ENCODE assay signal across 12 mouse cellular contexts in genomic region chr11:75558101-75558500, GRCm38 (mm10). TPM values are rescaled to one million over a fixed set of nuclear protein-coding genes. Genes with fewer than 3 reads are reported as not detected.
A peak's percentile ranks its signal among the peaks of the same experiment; 100 is the strongest.
DNase-seq lines count a peak whose midpoint lies in the region; ATAC-seq and TF ChIP-seq lines count a peak whose summit lies in the region.
"Had no signal": no experiment of that assay in that cellular context is flagged by ENCODE, and none has a peak within 500 bp of the region (broad histone marks: within the 10 kb centered on the region; RNA-seq: fewer than 3 reads in every experiment).

No protein-coding gene starts in this region.

- no peak for TF ChIP-seq EP300 in MEL (IDR thresholded peaks at IDR 0.05; ENCODE audit: low read depth in 1 of 2, low read length in 2 of 2)

- no peak overlapping the region for H3K9ac ChIP-seq in MEL (ENCODE audit: control insufficient read depth, low read depth, low read length, poor library complexity, severe bottlenecking)
- H3K9ac ChIP-seq: liver, embryonic 15.5 days; midbrain, embryonic 12.5 days had no signal

- no peaks in the 10 kb centered on the region for H3K27me3 ChIP-seq in MEL (ENCODE audit: control insufficient read depth in 1 of 2, insufficient read depth in 2 of 2, low read length in 2 of 2)
- no peaks in the 10 kb centered on the region for H3K27me3 ChIP-seq in splenic B cell, adult 2 months (ENCODE audit: control insufficient read depth, insufficient read depth, low read length, poor library complexity, severe bottlenecking)
- H3K27me3 ChIP-seq: liver, embryonic 15.5 days; midbrain, embryonic 12.5 days had no signal

- no peaks in the 10 kb centered on the region for H3K36me3 ChIP-seq in MEL (ENCODE audit: control insufficient read depth in 1 of 2, insufficient read depth in 2 of 2, low read length in 2 of 2)
- peaks cover 7% of the 10 kb centered on the region for H3K36me3 ChIP-seq in splenic B cell, adult 2 months (ENCODE audit: control insufficient read depth, insufficient read depth, low read length, poor library complexity, severe bottlenecking)
- H3K36me3 ChIP-seq: liver, embryonic 15.5 days had no signal

- H3K79me2 ChIP-seq in MEL (ENCODE audit: control insufficient read depth, insufficient read depth, low read length, poor library complexity) = no peaks in the 10 kb centered on the region

- DNase-seq in cerebellum, adult 9-10 months = peak; percentile 51
- DNase-seq in lung, adult 2 months = no peak
- no peak for DNase-seq in lung, postnatal 10 days
- DNase-seq in MEL (ENCODE audit: low read depth, low spot score) = peak; percentile 56
- DNase-seq in splenic B cell, adult 2 months (ENCODE audit: low read depth, low spot score) = peak; percentile 65
- no peak for DNase-seq in c-Kit-positive CD71-positive TER-119-positive erythroid progenitor cells, embryonic 14.5 days (ENCODE audit: low spot score)
- no peak for DNase-seq in heart, postnatal 4 days

- no peak overlapping the region for H3K27ac ChIP-seq in MEL (ENCODE audit: control insufficient read depth, low read depth, low read length)
- H3K27ac ChIP-seq: liver, embryonic 15.5 days; midbrain, embryonic 12.5 days had no signal

- ATAC-seq in cerebellum, adult (ENCODE audit: insufficient number of reproducible peaks, low FRiP score, low TSS enrichment) = no peak
- ATAC-seq: forebrain, embryonic 14.5 days; hindbrain, embryonic 16.5 days had no signal

- peak; percentile 21 for TF ChIP-seq RAD21 in MEL (IDR thresholded peaks at IDR 0.05; ENCODE audit: low read depth, low read length)

- H3K4me3 ChIP-seq in lung, adult 2 months (replicated peaks; ENCODE audit: extremely low read depth, low read depth, low read length) = no peak overlapping the region
- no peak overlapping the region for H3K4me3 ChIP-seq in MEL (ENCODE audit: control insufficient read depth in 1 of 2, insufficient read depth in 1 of 2, low read depth in 2 of 2, low read length in 2 of 2)
- H3K4me3 ChIP-seq: liver, embryonic 15.5 days; midbrain, embryonic 12.5 days had no signal

- H3K9me3 ChIP-seq in MEL (replicated peaks; ENCODE audit: insufficient read depth, low read length) = no peaks in the 10 kb centered on the region
- H3K9me3 ChIP-seq: liver, embryonic 15.5 days; midbrain, embryonic 12.5 days had no signal

- TF ChIP-seq CTCF in lung, adult 2 months (IDR thresholded peaks at IDR 0.05; ENCODE audit: insufficient read depth, low read length) = peak; percentile 24; the same call in 1 of the 2 replicates
- TF ChIP-seq CTCF in MEL (IDR thresholded peaks at IDR 0.05 in 2 of 3, conservative IDR thresholded peaks at IDR 0.05 in 1 of 3; ENCODE audit: control insufficient read depth in 1 of 3, insufficient read depth in 1 of 3, low read depth in 2 of 3, low read length in 3 of 3, poor library complexity in 1 of 3, severe bottlenecking in 1 of 3) = peak; percentile 51 to 62 (median 56)

- no peak for TF ChIP-seq POLR2A in lung, adult 2 months (IDR thresholded peaks at IDR 0.05; ENCODE audit: borderline replicate concordance, extremely low read depth, low read depth, low read length)
- TF ChIP-seq POLR2A in MEL (IDR thresholded peaks at IDR 0.05; ENCODE audit: control insufficient read depth in 1 of 2, insufficient read depth in 1 of 2, low read depth in 1 of 2, low read length in 2 of 2, poor library complexity in 1 of 2) = no peak

- no peaks in the 10 kb centered on the region for H3K4me1 ChIP-seq in lung, adult 2 months (ENCODE audit: control insufficient read depth, insufficient read depth, low read length)
- no peaks in the 10 kb centered on the region for H3K4me1 ChIP-seq in MEL (ENCODE audit: control insufficient read depth in 1 of 2, insufficient read depth in 2 of 2, low read length in 2 of 2)
- H3K4me1 ChIP-seq: midbrain, embryonic 12.5 days had no signal

- 81% methylated on average over 1 of the region's 1 CpGs for WGBS in lung, adult 2 months

TF ChIP-seq in MEL, 35 proteins besides CTCF, POLR2A, EP300 and RAD21:
- no peak for TF ChIP-seq JUND (IDR thresholded peaks at IDR 0.05; ENCODE audit: low read depth, low read length)
- TF ChIP-seq NELFE (IDR thresholded peaks at IDR 0.05; ENCODE audit: low read depth, low read length) = no peak
- no peak for TF ChIP-seq GATA1 (IDR thresholded peaks at IDR 0.05; ENCODE audit: low read depth, low read length)
- TF ChIP-seq SMC3 (IDR thresholded peaks at IDR 0.05; ENCODE audit: low read depth, low read length) = peak; percentile 11; the same call in 1 of the 2 replicates
- no peak for TF ChIP-seq USF1 (IDR thresholded peaks at IDR 0.05; ENCODE audit: low read depth, low read length)

RNA-seq across cellular contexts. Expression of gene Slc43a2, which starts 26.6 kb away (rescaled TPM):
- 68.2 and 78.7 TPM in 2 replicates for polyA plus RNA-seq in lung, adult 2 months (2012; rRNA removed)
- 4.9 and 5.9 TPM in 2 replicates for total RNA-seq in MEL (2012; rRNA removed)
- polyA plus RNA-seq in MEL (2012; ENCODE audit: insufficient read depth in 1 of 2, insufficient read length in 2 of 2, low read depth in 1 of 2, low replicate concordance in 2 of 2, missing spikeins in 1 of 2) = 1 to 10 TPM in 1 of 2 experiments, not detected in 1; 8.4 TPM
- total RNA-seq in heart, postnatal 4 days (2021) = 10 to 100 TPM in 1 of 2 experiments, 1 to 10 TPM in 1; 8.9 to 10.5 TPM

RNA-seq across cellular contexts. Expression of gene Pitpna, which starts 29.8 kb away (rescaled TPM):
- polyA plus RNA-seq in lung, adult 2 months (2012; rRNA removed) = 56.1 and 70.4 TPM in 2 replicates
- total RNA-seq in MEL (2012; rRNA removed) = 67.8 and 73.1 TPM in 2 replicates
- 100 to 1,000 TPM; 194 to 709 TPM for polyA plus RNA-seq in MEL (2012; ENCODE audit: insufficient read depth in 1 of 2, insufficient read length in 2 of 2, low read depth in 1 of 2, low replicate concordance in 2 of 2, missing spikeins in 1 of 2)
- 100 to 1,000 TPM; 150 to 155 TPM for total RNA-seq in heart, postnatal 4 days (2021)

RNA-seq across cellular contexts. Expression of gene Scarf1, which starts 44.8 kb away (rescaled TPM):
- 50.1 and 58.6 TPM in 2 replicates for polyA plus RNA-seq in lung, adult 2 months (2012; rRNA removed)
- total RNA-seq in MEL (2012; rRNA removed) = 0.10 and 0.15 TPM in 2 replicates
- under 1 TPM in 1 of 2 experiments, not detected in 1; 0.28 TPM for polyA plus RNA-seq in MEL (2012; ENCODE audit: insufficient read depth in 1 of 2, insufficient read length in 2 of 2, low read depth in 1 of 2, low replicate concordance in 2 of 2, missing spikeins in 1 of 2)
- total RNA-seq in heart, postnatal 4 days (2021) = 10 to 100 TPM; 14.5 to 15.0 TPM

RNA-seq across cellular contexts. Expression of gene Rilp, which starts 48.2 kb away (rescaled TPM):
- 14.5 and 15.3 TPM in 2 replicates for polyA plus RNA-seq in lung, adult 2 months (2012; rRNA removed)
- total RNA-seq in MEL (2012; rRNA removed) = 0.16 and 0.19 TPM in 2 replicates
- under 1 TPM in 1 of 2 experiments, not detected in 1; 0.65 TPM for polyA plus RNA-seq in MEL (2012; ENCODE audit: insufficient read depth in 1 of 2, insufficient read length in 2 of 2, low read depth in 1 of 2, low replicate concordance in 2 of 2, missing spikeins in 1 of 2)
- total RNA-seq in heart, postnatal 4 days (2021) = 10 to 100 TPM; 24.5 to 24.7 TPM

Comparison
In these comparisons a context has a peak if more than half of its experiments do, and no peak if none do; other contexts are left out.
1. DNase-seq: peak in cerebellum, adult 9-10 months (single experiment), MEL (single experiment) and splenic B cell, adult 2 months (single experiment); none in lung, adult 2 months (single experiment), lung, postnatal 10 days (single experiment), c-Kit-positive CD71-positive TER-119-positive erythroid progenitor cells, embryonic 14.5 days (single experiment) and heart, postnatal 4 days (single experiment).
2. RNA of gene Scarf1, which starts 44.8 kb away (total RNA-seq): 14.5 to 15.0 TPM in heart, postnatal 4 days; 0.10 to 0.15 TPM in MEL; every median in the first group is over 10 times any median in the second.